Mouse (Mus musculus): Measurements from ENCODE around the gene Pla2g4a. TPM values are rescaled to one million over a fixed set of nuclear protein-coding genes. Genes with fewer than 3 reads are reported as not detected.

Pla2g4a gene
- polyA plus RNA-seq, 1 experiment from 2014 or later: 15.5 TPM

- Histone ChIP-seq H3K9me3 (no peaks in the 10 kb centered on the region), H3K36me3 (no peaks in the 10 kb centered on the region), H3K9ac (replicated peaks) (no peak overlapping the region), H3K27ac (no peak overlapping the region), H3K4me1 (replicated peaks) (no peaks in the 10 kb centered on the region), H3K4me3 (replicated peaks) (no peak overlapping the region), H3K4me2 (no peak overlapping the region), H3K27me3 (no peaks in the 10 kb centered on the region)
- 83% methylated on average over 1 of the region's 1 CpGs for WGBS
- ATAC-seq (ENCODE audit: insufficient number of reproducible peaks, insufficient read depth, low FRiP score, low TSS enrichment, low read depth): no peak
These were observed 151.6 kb downstream of the Pla2g4a start for GRCm38 (mm10) chr1:149809527-149809926.

Other genes starting within 250 kb of the Pla2g4a start
- 0.06 and 0.10 TPM in 2 replicates for gene Ptgs2, start 138.7 kb upstream of the Pla2g4a start, polyA plus RNA-seq (2016; fragmentation: Nextera tagmentation; extraction: Ambion mirVana)